Mouse (Mus musculus) C2C12 (cell line): ENCODE measurements around the gene Rev1. TPM values are rescaled to one million over a fixed set of nuclear protein-coding genes. Genes with fewer than 3 reads are reported as not detected.
A peak's percentile ranks its signal among the peaks of the same experiment; 100 is the strongest.

Experiments
- H3K27me3 ChIP-seq: one replicate; pipeline ENCODE4 v1.6.1; 2011; ENCODE audit not compliant: control insufficient read depth, insufficient read depth, insufficient read length
- H3K36me3 ChIP-seq: one replicate; pipeline ENCODE4 v1.6.1; 2011; ENCODE audit not compliant: control insufficient read depth, insufficient read depth
- H3K4me3 ChIP-seq: one replicate; pipeline ENCODE4 v1.5.1; 2011; ENCODE audit warnings: mild to moderate bottlenecking, control low read depth; ENCODE audit not compliant: poor library complexity, insufficient read depth, severe bottlenecking
- H3K79me2 ChIP-seq: one replicate; pipeline ENCODE4 v1.6.1; 2011; ENCODE audit not compliant: control insufficient read depth, insufficient read depth
- H3K79me3 ChIP-seq: one replicate; pipeline ENCODE4 v1.6.1; 2011; ENCODE audit warnings: low read depth, control low read depth
- H3ac ChIP-seq: one replicate; pipeline ENCODE3; 2011; ENCODE audit warnings: low read depth; ENCODE audit not compliant: control insufficient read depth, insufficient read length
- CEBPB ChIP-seq: IDR thresholded peaks from one replicate; pipeline ENCODE4 v1.6.1; 2011; ENCODE audit warnings: low read depth, mild to moderate bottlenecking, control low read depth, moderate library complexity
- CTCF ChIP-seq: IDR thresholded peaks from one replicate; pipeline ENCODE4 v1.5.1; 2011; ENCODE audit not compliant: control insufficient read depth, insufficient read depth, insufficient read length
- FOSL1 ChIP-seq: IDR thresholded peaks from one replicate; pipeline ENCODE4 v1.8.0; 2011; ENCODE audit warnings: mild to moderate bottlenecking, low read length; ENCODE audit not compliant: poor library complexity, insufficient read depth, severe bottlenecking
- MAX ChIP-seq: IDR thresholded peaks from one replicate; pipeline ENCODE4 v1.6.1; 2011; ENCODE audit warnings: mild to moderate bottlenecking, control low read depth
- MYOD1 ChIP-seq: IDR thresholded peaks from one replicate; pipeline ENCODE4 v1.6.1; 2011; ENCODE audit warnings: low read depth; ENCODE audit not compliant: control insufficient read depth, insufficient read length
- MYOG ChIP-seq: IDR thresholded peaks from one replicate; pipeline ENCODE4 v1.6.1; 2011; ENCODE audit not compliant: control insufficient read depth, insufficient read length; ENCODE audit errors: extremely low read depth
- USF1 ChIP-seq: IDR thresholded peaks from one replicate; pipeline ENCODE4 v1.6.1; 2011; ENCODE audit warnings: low read depth, mild to moderate bottlenecking, control low read depth, moderate library complexity
- long read RNA-seq, 2 experiments: library from polyadenylated mRNA; unstranded; transcript quantifications; one replicate each; pipeline ENCODE4 v2.0.0; 2019 to 2020
- polyA plus RNA-seq: library from polyadenylated mRNA; unstranded; fragments of >200 nt; fragmentation: generic; extraction: Trizol; gene quantifications from one replicate; pipeline ENCODE4 v1.2.1, GENCODE M21; 2012; ENCODE audit warnings: missing spikeins

Gene Rev1
- 7.0 TPM for polyA plus RNA-seq
- long read RNA-seq, experiment 1, partial matches to known transcripts, result 5 of 6 reads
- long read RNA-seq, experiment 1, other reads (novel, unspliced or antisense), result 1 of 6 reads
- long read RNA-seq, experiment 2, full-length matches to known transcripts, result 10 of 47 reads
- long read RNA-seq, experiment 2, partial matches to known transcripts, result 10 of 47 reads
- long read RNA-seq, experiment 2, other reads (novel, unspliced or antisense), result 27 of 47 reads

GRCm38 (mm10) chr1:38129501-38130267 lies at the start of gene Rev1:
Gene Rev1, minus strand, starts transcription at chr1:38129801.
- H3K79me3 ChIP-seq, result peaks cover 44% of the 10 kb centered on the region
- peaks cover 47% of the 10 kb centered on the region for H3K79me2 ChIP-seq
- peaks cover 9% of the 10 kb centered on the region for H3K36me3 ChIP-seq
- peak within 1 kb of the TSS; percentile 86 for H3K4me3 ChIP-seq
- H3ac ChIP-seq, result peak within 1 kb of the TSS; percentile 96
- H3K27me3 ChIP-seq, result no peaks in the 10 kb centered on the region
- TF ChIP-seq MYOG (no peak), MAX (peak; percentile 73), USF1 (peak; percentile 66), CTCF (peak; percentile 99), MYOD1 (no peak), FOSL1 (no peak), CEBPB (no peak)

GRCm38 (mm10) chr1:38178929-38179328 lies 49.3 kb upstream of the Rev1 start:
- Histone ChIP-seq H3K79me2 (no peaks in the 10 kb centered on the region), H3K36me3 (no peaks in the 10 kb centered on the region), H3ac (no peak overlapping the region), H3K79me3 (no peaks in the 10 kb centered on the region), H3K27me3 (peaks cover 17% of the 10 kb centered on the region), H3K4me3 (no peak overlapping the region)
- TF ChIP-seq CEBPB (no peak), FOSL1 (no peak), CTCF (no peak), MYOD1 (no peak), MAX (no peak), MYOG (no peak), USF1 (no peak)

- TF ChIP-seq CTCF (no peak), FOSL1 (no peak), CEBPB (no peak), MAX (no peak), USF1 (no peak), MYOD1 (no peak), MYOG (no peak)
- Histone ChIP-seq H3K4me3 (no peak overlapping the region), H3K79me2 (no peaks in the 10 kb centered on the region), H3K36me3 (no peaks in the 10 kb centered on the region), H3ac (no peak overlapping the region), H3K79me3 (no peaks in the 10 kb centered on the region), H3K27me3 (peaks cover 12% of the 10 kb centered on the region)
These were observed 46.5 kb upstream of the Rev1 start for GRCm38 (mm10) chr1:38176077-38176476.

- Histone ChIP-seq H3K4me3 (no peak overlapping the region), H3K36me3 (no peaks in the 10 kb centered on the region), H3K79me2 (no peaks in the 10 kb centered on the region), H3K79me3 (no peaks in the 10 kb centered on the region), H3ac (no peak overlapping the region), H3K27me3 (peaks cover 8% of the 10 kb centered on the region)
- no peak for TF ChIP-seq USF1
- TF ChIP-seq MYOD1, result no peak
- no peak for TF ChIP-seq MYOG
- no peak for TF ChIP-seq MAX
- no peak for TF ChIP-seq FOSL1
- TF ChIP-seq CTCF, result no peak
- no peak for TF ChIP-seq CEBPB
These were observed 42.3 kb upstream of the Rev1 start for GRCm38 (mm10) chr1:38171874-38172273.

GRCm38 (mm10) chr1:38165696-38166095 lies 36.1 kb upstream of the Rev1 start:
- H3ac ChIP-seq, result no peak overlapping the region
- H3K79me2 ChIP-seq, result no peaks in the 10 kb centered on the region
- H3K36me3 ChIP-seq, result no peaks in the 10 kb centered on the region
- H3K79me3 ChIP-seq, result no peaks in the 10 kb centered on the region
- TF ChIP-seq USF1, result no peak
- no peak for TF ChIP-seq MYOD1
- no peak for TF ChIP-seq MYOG
- no peak for TF ChIP-seq FOSL1
- no peak for TF ChIP-seq MAX
- no peak for TF ChIP-seq CTCF
- no peak for TF ChIP-seq CEBPB
- no peak overlapping the region for H3K4me3 ChIP-seq
- H3K27me3 ChIP-seq, result no peaks in the 10 kb centered on the region
